Mouse (Mus musculus) colon, adult 2 months (tissue): ENCODE measurements around the gene Rab3b. TPM values are rescaled to one million over a fixed set of nuclear protein-coding genes. Genes with fewer than 3 reads are reported as not detected.

Source experiments
- polyA plus RNA-seq: library from polyadenylated mRNA; depleted of rRNA; stranded (reverse); fragments of >200 nt; gene quantifications from 2 replicates; pipeline ENCODE4 v1.2.3, GENCODE M21; 2012; rRNA removed

The Rab3b gene
- 36.2 and 46.1 TPM in 2 replicates for polyA plus RNA-seq

DNA sequence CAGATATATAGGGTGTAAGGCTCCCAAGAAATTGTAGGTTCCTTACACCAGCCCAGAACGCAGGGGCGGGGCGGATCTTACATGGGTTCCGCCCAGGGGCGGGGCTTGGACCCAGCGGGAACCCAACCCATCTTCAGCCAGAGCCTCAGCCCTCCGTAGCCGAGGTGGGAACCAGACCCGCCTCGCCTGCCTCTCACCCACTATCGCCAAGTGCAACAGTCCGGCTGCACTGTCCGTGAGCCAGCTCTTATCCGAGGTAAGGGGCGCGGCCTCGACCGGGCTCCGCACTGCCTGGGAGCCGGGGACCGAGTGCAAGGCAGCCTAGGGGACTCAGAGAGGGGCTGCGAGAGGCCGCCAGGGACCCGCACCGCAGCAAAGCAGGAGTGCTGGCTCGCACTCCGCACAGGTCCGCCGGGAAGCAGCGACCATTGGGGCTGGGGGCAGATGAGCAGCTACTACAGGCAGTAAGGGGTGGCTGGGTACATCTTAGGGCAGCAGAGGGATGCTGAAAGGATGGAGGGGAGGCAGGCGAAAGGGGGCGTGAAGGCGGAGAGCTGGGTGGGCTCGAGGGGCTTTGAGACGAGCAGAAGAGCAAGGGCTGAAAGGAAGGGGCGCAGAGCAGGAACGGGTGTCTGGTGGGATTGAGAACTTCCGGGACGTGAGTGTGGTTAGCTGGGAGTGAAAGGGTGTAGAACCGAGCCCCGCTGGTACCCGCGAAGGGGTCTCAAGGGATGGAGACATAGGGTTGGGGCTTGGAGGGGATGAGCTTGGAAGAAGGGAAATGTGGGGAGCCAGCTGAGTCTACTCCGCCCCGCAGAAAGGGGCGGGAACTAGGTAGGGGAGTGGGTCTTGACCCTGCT lies at the start of gene Rab3b:
Gene Rab3b (plus strand): TSS at position 101 of the 860 bp plus-strand sequence.

DNA sequence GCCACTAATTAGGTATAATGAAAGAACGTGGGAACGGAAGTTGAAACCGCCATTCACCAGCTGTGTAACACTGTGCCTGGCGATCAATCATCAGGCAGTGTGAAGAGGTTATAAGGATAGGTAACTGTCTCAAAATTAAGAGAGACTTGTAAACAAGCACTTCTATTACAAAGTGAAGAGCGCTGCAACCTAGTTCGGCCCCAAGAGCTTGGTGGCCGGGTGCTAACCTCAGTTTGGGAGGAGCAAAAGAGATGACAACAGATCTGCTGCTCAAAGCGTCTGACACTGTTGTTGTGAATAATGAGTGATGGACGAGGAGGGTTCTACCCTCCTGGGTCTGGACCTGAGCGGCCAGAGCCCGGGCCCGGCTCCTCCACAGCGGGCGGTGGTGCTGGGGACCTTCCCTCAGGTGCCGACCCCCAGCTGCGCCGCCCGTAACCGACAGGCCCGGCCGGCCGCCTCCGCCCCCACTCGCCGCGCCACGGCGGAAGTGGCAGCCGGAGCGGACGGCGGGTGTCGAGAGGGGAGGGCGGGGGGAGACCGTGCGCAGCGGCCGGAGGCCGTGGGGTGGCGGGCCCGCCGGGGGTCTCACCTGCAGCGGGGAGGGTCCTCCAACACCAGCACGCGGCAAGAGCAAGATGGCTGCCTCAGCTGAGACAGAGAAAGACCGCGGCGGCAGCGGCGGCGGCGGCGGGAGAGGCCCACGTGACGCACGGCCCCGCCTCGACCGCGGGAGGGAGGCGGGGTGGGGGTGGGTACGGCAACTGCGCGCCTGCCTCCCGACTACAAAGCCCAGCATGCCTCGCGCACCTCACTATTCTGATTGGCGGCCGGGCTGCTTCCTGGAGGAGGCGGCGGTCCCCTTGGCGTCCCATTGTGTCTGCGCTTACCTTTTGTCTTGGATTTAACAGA lies 45.7 kb upstream of the Rab3b start, which contains the start of gene Btf3l4:
Gene Btf3l4 (minus strand): TSS at position 699 of the 912 bp plus-strand sequence.

DNA sequence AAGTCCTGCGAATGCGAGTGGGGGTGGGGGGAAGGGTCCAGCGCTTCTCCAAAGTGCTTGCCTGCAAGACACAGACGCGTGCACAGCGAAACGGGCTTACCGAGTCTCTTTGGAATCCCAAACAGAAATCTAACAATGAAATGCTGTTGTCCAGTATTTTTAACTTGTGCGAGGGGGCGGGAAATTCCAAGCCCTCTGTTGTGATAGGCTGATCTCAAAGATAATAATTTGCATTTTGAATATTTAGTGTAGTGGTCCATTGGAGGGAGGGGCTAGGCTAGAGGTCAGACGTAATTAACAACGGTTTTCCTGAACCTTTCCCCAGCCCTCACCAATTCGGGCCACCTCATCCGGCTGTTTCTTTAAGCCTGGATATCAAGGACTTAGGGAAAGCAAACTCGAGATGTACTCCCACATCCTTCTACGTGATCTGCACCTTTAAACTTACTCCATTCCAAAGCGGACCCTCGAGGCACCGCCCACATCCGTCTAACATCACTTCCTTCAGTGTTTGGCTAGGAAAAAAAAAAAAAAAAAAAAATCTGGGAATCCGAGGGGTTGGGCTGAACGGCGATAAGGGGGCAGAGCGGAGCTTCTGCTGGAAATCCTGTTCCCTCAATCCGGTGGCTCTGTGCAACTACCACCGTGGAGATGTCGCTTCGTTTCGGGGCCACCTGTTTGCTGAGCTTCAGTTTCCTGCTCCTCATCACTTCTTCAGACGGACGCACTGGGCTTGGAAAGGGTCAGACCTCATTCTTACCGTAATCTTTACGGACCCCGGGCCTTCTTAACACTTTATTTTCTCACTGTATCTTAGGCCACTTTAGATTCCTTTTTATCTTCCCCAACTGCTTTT lies 44.5 kb upstream of the Rab3b start, which contains the start of gene Txndc12:
Gene Txndc12 (plus strand): TSS at position 487 of the 856 bp plus-strand sequence.

DNA sequence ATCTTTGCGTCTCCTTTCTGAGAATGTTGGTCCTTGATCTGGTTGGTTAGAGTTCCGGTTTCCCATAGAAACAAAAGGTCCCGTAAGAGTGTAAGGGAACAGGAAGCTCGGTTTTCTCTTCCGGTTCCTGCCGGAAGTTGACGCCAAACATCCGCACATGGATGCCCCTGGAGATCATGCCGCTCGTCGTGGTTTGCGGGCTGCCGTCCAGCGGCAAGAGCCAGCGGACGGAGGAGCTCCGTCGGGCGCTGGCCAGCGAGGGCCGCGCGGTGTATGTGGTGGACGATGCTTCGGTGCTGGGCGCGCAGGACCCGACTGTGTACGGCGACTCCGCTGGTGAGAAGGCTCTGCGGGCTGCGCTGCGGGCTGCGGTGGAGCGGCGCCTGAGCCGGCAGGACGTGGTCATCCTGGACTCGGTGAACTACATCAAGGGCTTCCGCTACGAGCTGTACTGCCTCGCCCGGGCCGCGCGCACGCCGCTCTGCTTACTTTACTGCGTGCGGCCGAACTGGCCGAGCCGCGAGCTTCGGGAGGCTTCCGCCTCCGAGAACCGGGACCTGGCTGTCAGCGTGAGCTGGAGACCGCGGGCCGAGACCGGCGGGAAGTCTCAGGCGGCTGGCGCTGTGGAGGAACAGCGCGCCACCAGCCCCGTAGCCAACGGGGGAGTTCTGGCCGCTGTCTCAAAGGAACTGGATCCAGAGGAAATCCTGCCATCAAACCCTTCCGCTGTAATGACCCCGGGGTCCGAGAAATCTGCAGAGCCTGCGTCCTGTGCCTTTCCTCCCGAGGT lies 31.0 kb upstream of the Rab3b start, which contains the start of gene Kti12:
Gene Kti12 (plus strand): TSS at position 71 of the 790 bp plus-strand sequence.

DNA sequence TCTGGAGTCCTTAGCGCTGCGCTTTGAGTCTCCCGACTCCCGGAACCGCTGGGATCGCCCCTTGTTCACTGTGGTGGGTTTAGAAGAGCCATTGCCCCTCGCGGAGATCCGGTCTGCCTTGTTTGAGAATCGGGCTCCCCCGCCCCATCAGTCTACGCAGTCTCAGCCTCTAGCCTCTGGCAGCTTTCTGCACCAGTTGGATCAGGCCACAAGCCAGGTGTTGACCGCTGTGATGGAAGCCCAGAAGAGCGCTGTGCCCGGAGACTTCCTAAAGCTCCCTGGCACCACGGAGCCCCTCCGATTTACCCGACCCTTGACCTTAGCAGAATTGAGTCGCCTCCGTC lies 30.4 kb upstream of the Rab3b start, which contains the start of gene A730015C16Rik:
Gene A730015C16Rik (minus strand): TSS at position 115 of the 344 bp plus-strand sequence.

Other genes with a start within 250 kb of the Rab3b start
- gene 3110021N24Rik, start 159.4 kb upstream of the Rab3b start, polyA plus RNA-seq = 0.13 and 0.45 TPM in 2 replicates
- 2.4 and 3.1 TPM in 2 replicates for gene Zfyve9, start 98.3 kb upstream of the Rab3b start, polyA plus RNA-seq
- gene Btf3l4, start 45.4 kb upstream of the Rab3b start, polyA plus RNA-seq = 5.7 and 7.1 TPM in 2 replicates
- 10.1 and 10.4 TPM in 2 replicates for gene Txndc12, start 44.5 kb upstream of the Rab3b start, polyA plus RNA-seq
- 34.6 and 37.4 TPM in 2 replicates for gene Kti12, start 31.3 kb upstream of the Rab3b start, polyA plus RNA-seq
- 0.17 TPM in 1 of 2 replicates, not detected in the other for gene A730015C16Rik, start 30.4 kb upstream of the Rab3b start, polyA plus RNA-seq
- gene Nrd1, start 121.6 kb downstream of the Rab3b start, polyA plus RNA-seq = 13.2 and 15.3 TPM in 2 replicates